Mouse (Mus musculus): Measurements from ENCODE around the gene Picalm.

- TF ChIP-seq ZC3H11A (IDR thresholded peaks at IDR 0.05; ENCODE audit: borderline replicate concordance, low read depth, low read length), result no peak
- TF ChIP-seq HCFC1 (IDR thresholded peaks at IDR 0.05; ENCODE audit: borderline replicate concordance, insufficient read depth, low read length), result no peak
- no peak for TF ChIP-seq MAFK (IDR thresholded peaks at IDR 0.05; ENCODE audit: insufficient read depth, low read depth, low read length)
- TF ChIP-seq CHD2 (IDR thresholded peaks at IDR 0.05; ENCODE audit: low read depth, low read length), result no peak
Measured at GRCm38 (mm10) chr7:90228075-90228474, 98.1 kb downstream of the Picalm start.
